In the genomic region with DNA sequence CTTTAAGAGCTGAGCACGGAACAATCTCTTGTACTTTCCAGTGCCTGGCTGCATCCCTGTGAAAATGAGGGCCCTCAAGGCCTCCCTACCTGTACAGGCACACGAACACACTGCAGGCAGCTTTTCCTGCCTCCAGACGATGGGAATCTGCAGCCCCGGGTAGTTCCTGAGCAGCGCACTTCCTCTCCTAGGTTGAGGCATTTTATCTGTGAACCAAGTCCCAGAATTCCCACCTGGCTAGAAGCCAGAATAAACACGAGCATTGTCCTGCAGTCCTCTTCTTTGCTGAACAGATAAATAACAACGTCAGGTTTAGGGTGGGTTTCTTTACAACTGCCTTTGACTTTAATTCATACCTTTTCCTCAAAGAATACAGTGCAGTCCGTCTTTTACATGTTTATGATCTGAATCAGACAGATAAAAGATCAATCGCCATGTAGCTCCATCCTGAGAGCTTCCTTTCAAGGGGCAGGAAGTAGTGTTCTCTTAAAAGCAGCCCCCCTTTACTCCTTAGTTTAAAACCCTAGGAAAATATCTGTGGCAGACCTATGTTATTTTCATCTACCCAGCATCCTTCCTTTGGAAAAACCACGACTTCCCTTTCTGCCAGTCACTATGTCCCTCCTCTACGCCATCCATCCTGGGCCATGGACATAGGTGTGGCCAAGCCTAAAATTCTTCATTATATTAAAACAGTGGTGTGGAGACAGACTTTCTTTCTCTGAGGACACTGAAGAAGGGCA, we compare ENCODE assay signal across 8 mouse cellular contexts.
A peak's percentile ranks its signal among the peaks of the same experiment; 100 is the strongest.
DNase-seq lines count a peak whose midpoint lies in the region; ATAC-seq and TF ChIP-seq lines count a peak whose summit lies in the region.

No protein-coding gene starts in this region.

- no peaks in the 10 kb centered on the region for H3K9me3 ChIP-seq in G1E (replicated peaks)

- 32% methylated on average over 11 of the region's 11 CpGs for WGBS in liver, adult 2 months

- TF ChIP-seq CTCF in G1E (IDR thresholded peaks at IDR 0.05; ENCODE audit: low read depth, low read length) = no peak
- TF ChIP-seq CTCF in bone marrow macrophage, adult 2 months (IDR thresholded peaks at IDR 0.05; ENCODE audit: low read depth, low read length) = no peak
- TF ChIP-seq CTCF in liver, adult 2 months (IDR thresholded peaks at IDR 0.05; ENCODE audit: low read depth, low read length) = no peak

- H3K9ac ChIP-seq in liver, adult 2 months (ENCODE audit: low read depth, low read length) = no peak overlapping the region

- H3K27ac ChIP-seq in bone marrow macrophage, adult 2 months (ENCODE audit: insufficient read depth, low read depth, low read length) = peak overlapping the region; percentile 88
- peak overlapping the region; percentile 4 for H3K27ac ChIP-seq in liver, adult 2 months (replicated peaks; ENCODE audit: insufficient read depth, low read depth, low read length)

- no peak for TF ChIP-seq POLR2A in bone marrow macrophage, adult 2 months (IDR thresholded peaks at IDR 0.05; ENCODE audit: borderline replicate concordance, low read depth, low read length)
- no peak for TF ChIP-seq POLR2A in liver, adult 2 months (IDR thresholded peaks at IDR 0.05; ENCODE audit: extremely low read depth, insufficient read depth, low read length)

- peak overlapping the region; percentile 62 for H3K4me3 ChIP-seq in G1E (ENCODE audit: low read depth, low read length)
- peak overlapping the region; percentile 40 for H3K4me3 ChIP-seq in bone marrow macrophage, adult 2 months (ENCODE audit: insufficient read depth, low read length)
- H3K4me3 ChIP-seq in liver, adult 2 months (ENCODE audit: insufficient read depth, low read depth, low read length) = no peak overlapping the region

- no peak for DNase-seq in G1E (ENCODE audit: low spot score)
- DNase-seq in liver, adult 2 months (ENCODE audit: extremely low read depth, low read depth, low spot score) = peak; percentile 62
- DNase-seq in thymus, postnatal 36 days = no peak
- DNase-seq in gastrocnemius, postnatal 25 days = no peak
- DNase-seq in layer of hippocampus, adult 18-20 months (ENCODE audit: low spot score in 2 of 2) = no peak
- no peak for DNase-seq in frontal cortex, postnatal 25 days (ENCODE audit: low spot score in 2 of 2)

- H3K79me2 ChIP-seq in liver, adult 2 months (ENCODE audit: control insufficient read depth, insufficient read depth, low read length) = no peaks in the 10 kb centered on the region

- peaks cover 11% of the 10 kb centered on the region for H3K36me3 ChIP-seq in G1E (replicated peaks)
- no peaks in the 10 kb centered on the region for H3K36me3 ChIP-seq in liver, adult 2 months (ENCODE audit: control insufficient read depth, insufficient read depth, low read length)

- peaks cover 81% of the 10 kb centered on the region for H3K4me1 ChIP-seq in G1E (ENCODE audit: insufficient read depth, low read depth, low read length)
- peaks cover 47% of the 10 kb centered on the region for H3K4me1 ChIP-seq in bone marrow macrophage, adult 2 months (ENCODE audit: control insufficient read depth, insufficient read depth, low read length)
- peaks cover 4% of the 10 kb centered on the region for H3K4me1 ChIP-seq in liver, adult 2 months (ENCODE audit: control insufficient read depth, insufficient read depth, low read length)

- ATAC-seq in G1E (ENCODE audit: extremely low read depth, insufficient number of reproducible peaks, low FRiP score, poor library complexity, severe bottlenecking) = no peak
- peak; percentile 7 to 28; a peak in 1 of 4 replicates for ATAC-seq in hematopoietic stem cell, adult 5-6 weeks (replicated peaks in 1 of 2; ENCODE audit: insufficient read depth in 1 of 2, low FRiP score in 2 of 2, low TSS enrichment in 1 of 2, low read depth in 1 of 2, poor library complexity in 2 of 2, severe bottlenecking in 2 of 2)

- no peaks in the 10 kb centered on the region for H3K27me3 ChIP-seq in G1E (ENCODE audit: insufficient read depth, low read length)
- no peaks in the 10 kb centered on the region for H3K27me3 ChIP-seq in liver, adult 2 months (ENCODE audit: control insufficient read depth, insufficient read depth, low read length)
